Comparison of ENCODE assay signal across 9 mouse cellular contexts in genomic region chr2:93823519-93823918, GRCm38 (mm10). TPM values are rescaled to one million over a fixed set of nuclear protein-coding genes. Genes with fewer than 3 reads are reported as not detected.
A peak's percentile ranks its signal among the peaks of the same experiment; 100 is the strongest.
DNase-seq lines count a peak whose midpoint lies in the region; ATAC-seq and TF ChIP-seq lines count a peak whose summit lies in the region.
"Had no signal": no experiment of that assay in that cellular context is flagged by ENCODE, and none has a peak within 500 bp of the region (broad histone marks: within the 10 kb centered on the region; RNA-seq: fewer than 3 reads in every experiment).

No protein-coding gene starts in this region.

- H3K4me3 ChIP-seq in E14TG2a.4 (replicated peaks; ENCODE audit: low read length) = no peak overlapping the region
- no peak overlapping the region for H3K4me3 ChIP-seq in forebrain, embryonic 13.5 days
- no peak overlapping the region for H3K4me3 ChIP-seq in kidney, adult 2 months (ENCODE audit: insufficient read depth, low read depth, low read length)
- no peak overlapping the region for H3K4me3 ChIP-seq in liver, embryonic 11.5 days (ENCODE audit: low read depth, low read length)
- H3K4me3 ChIP-seq: heart, embryonic 15.5 days had no signal

- peak; percentile 59; the same call in 1 of the 2 replicates for ATAC-seq in forebrain, embryonic 13.5 days
- peak; percentile 51 for ATAC-seq in liver, embryonic 11.5 days (replicated peaks; ENCODE audit: low FRiP score)

- DNase-seq in 3134 (ENCODE audit: extremely low read depth, insufficient read length, low spot score) = peak; percentile 66
- peak; percentile 94 for DNase-seq in c-Kit-positive CD71-positive TER-119-negative erythroid progenitor cells, embryonic 14.5 days (ENCODE audit: low read depth)
- peak; percentile 90 for DNase-seq in kidney, adult 2 months
- DNase-seq in liver, embryonic 11.5 days (ENCODE audit: low spot score) = peak; percentile 46
- peak; percentile 9 for DNase-seq in ovary, postnatal 10 days (ENCODE audit: low spot score)
- DNase-seq in thymus, postnatal 36 days = peak; percentile 51

- H3K4me1 ChIP-seq in E14TG2a.4 (replicated peaks; ENCODE audit: low read depth, low read length) = peaks cover 31% of the 10 kb centered on the region
- peaks cover 14% of the 10 kb centered on the region for H3K4me1 ChIP-seq in forebrain, embryonic 13.5 days
- peaks cover 6% of the 10 kb centered on the region; the same call in 1 of the 2 replicates for H3K4me1 ChIP-seq in kidney, adult 2 months (ENCODE audit: control insufficient read depth, insufficient read depth, low read length)
- peaks cover 10% of the 10 kb centered on the region for H3K4me1 ChIP-seq in liver, embryonic 11.5 days (replicated peaks; ENCODE audit: control insufficient read depth, insufficient read depth, low read length)

- no peak for TF ChIP-seq POLR2A in kidney, adult 2 months (IDR thresholded peaks at IDR 0.05; ENCODE audit: low read depth, low read length)

- WGBS in forebrain, embryonic 13.5 days = 15% methylated on average over 8 of the region's 8 CpGs
- WGBS in kidney, adult 2 months = 16% methylated on average over 8 of the region's 8 CpGs
- whole genome bisulfite sequencing in liver, embryonic 11.5 days = 15% methylated on average over 8 of the region's 8 CpGs

- peaks cover 9% of the 10 kb centered on the region for H3K36me3 ChIP-seq in E14TG2a.4 (ENCODE audit: insufficient read depth, low read length)
- H3K36me3 ChIP-seq in forebrain, embryonic 13.5 days (ENCODE audit: poor library complexity, severe bottlenecking) = 0 out of 2 replicates have a peak, but pooled peaks cover 11% of the 10 kb centered on the region
- no peaks in the 10 kb centered on the region for H3K36me3 ChIP-seq in kidney, adult 2 months (ENCODE audit: control insufficient read depth, insufficient read depth, low read length)
- H3K36me3 ChIP-seq in liver, embryonic 11.5 days (ENCODE audit: control insufficient read depth, insufficient read depth, low read length) = no peaks in the 10 kb centered on the region
- H3K36me3 ChIP-seq: heart, embryonic 15.5 days had no signal

- peak; percentile 99 for TF ChIP-seq CTCF in E14TG2a.4 (conservative IDR thresholded peaks at IDR 0.05; ENCODE audit: low read length)
- TF ChIP-seq CTCF in kidney, adult 2 months (conservative IDR thresholded peaks at IDR 0.05; ENCODE audit: insufficient read depth, insufficient read length, low read depth, low read length) = peak; percentile 100

- no peaks in the 10 kb centered on the region for H3K9me3 ChIP-seq in E14TG2a.4 (ENCODE audit: low read length)
- H3K9me3 ChIP-seq in forebrain, embryonic 13.5 days (replicated peaks) = no peaks in the 10 kb centered on the region
- no peaks in the 10 kb centered on the region for H3K9me3 ChIP-seq in liver, embryonic 11.5 days (ENCODE audit: control insufficient read depth, low read length)
- H3K9me3 ChIP-seq: heart, embryonic 15.5 days had no signal

- no peak overlapping the region for H3K27ac ChIP-seq in forebrain, embryonic 13.5 days
- no peak overlapping the region for H3K27ac ChIP-seq in kidney, adult 2 months (ENCODE audit: insufficient read depth, low read depth, low read length)
- H3K27ac ChIP-seq in liver, embryonic 11.5 days (ENCODE audit: low read depth, low read length) = no peak overlapping the region
- H3K27ac ChIP-seq: heart, embryonic 15.5 days had no signal

- H3K27me3 ChIP-seq in E14TG2a.4 (ENCODE audit: insufficient read depth, low read length) = 0 out of 2 replicates have a peak, but pooled peaks cover 6% of the 10 kb centered on the region
- H3K27me3 ChIP-seq in forebrain, embryonic 13.5 days = no peaks in the 10 kb centered on the region
- no peaks in the 10 kb centered on the region for H3K27me3 ChIP-seq in kidney, adult 2 months (replicated peaks; ENCODE audit: control insufficient read depth, insufficient read depth, low read length)
- H3K27me3 ChIP-seq in liver, embryonic 11.5 days (replicated peaks; ENCODE audit: control insufficient read depth, insufficient read depth, low read length) = no peaks in the 10 kb centered on the region
- H3K27me3 ChIP-seq: heart, embryonic 15.5 days had no signal

- H3K9ac ChIP-seq in forebrain, embryonic 13.5 days = no peak overlapping the region
- no peak overlapping the region for H3K9ac ChIP-seq in liver, embryonic 11.5 days (ENCODE audit: low read depth, low read length)
- H3K9ac ChIP-seq: heart, embryonic 15.5 days had no signal

- H3K4me2 ChIP-seq in forebrain, embryonic 13.5 days = no peak overlapping the region
- no peak overlapping the region for H3K4me2 ChIP-seq in liver, embryonic 11.5 days
- H3K4me2 ChIP-seq: heart, embryonic 15.5 days had no signal

RNA-seq across cellular contexts. Expression of gene Ext2, which starts 1.2 kb away (rescaled TPM):
- polyA plus RNA-seq in forebrain, embryonic 13.5 days (2015; fragmentation: Nextera tagmentation; extraction: Ambion mirVana) = 50.6 and 57.6 TPM in 2 replicates
- polyA plus RNA-seq in kidney, adult 2 months (2012; rRNA removed) = 46.5 and 50.7 TPM in 2 replicates
- 68.0 and 72.0 TPM in 2 replicates for polyA plus RNA-seq in liver, embryonic 11.5 days (2014; fragmentation: Nextera tagmentation; extraction: Ambion mirVana)

RNA-seq across cellular contexts. Expression of gene Accs, which starts 26.2 kb away (rescaled TPM):
- 8.1 and 10.1 TPM in 2 replicates for polyA plus RNA-seq in forebrain, embryonic 13.5 days (2015; fragmentation: Nextera tagmentation; extraction: Ambion mirVana)
- polyA plus RNA-seq in kidney, adult 2 months (2012; rRNA removed) = 14.8 and 16.3 TPM in 2 replicates
- polyA plus RNA-seq in liver, embryonic 11.5 days (2014; fragmentation: Nextera tagmentation; extraction: Ambion mirVana) = 3.3 and 4.8 TPM in 2 replicates

RNA-seq across cellular contexts. Expression of gene Accsl, which starts 45.4 kb away (rescaled TPM):
- 0.28 and 0.98 TPM in 2 replicates for polyA plus RNA-seq in forebrain, embryonic 13.5 days (2015; fragmentation: Nextera tagmentation; extraction: Ambion mirVana)
- polyA plus RNA-seq in kidney, adult 2 months (2012; rRNA removed) = 0.16 and 0.17 TPM in 2 replicates
- polyA plus RNA-seq in liver, embryonic 11.5 days (2014; fragmentation: Nextera tagmentation; extraction: Ambion mirVana) = not detected in 2 replicates
- polyA plus RNA-seq: heart, embryonic 15.5 days had no signal

Comparison
In these comparisons a context has a peak if more than half of its experiments do, and no peak if none do; other contexts are left out.
1. DNase-seq: peak in every context shown above with its lines; median percentile 94 in c-Kit-positive CD71-positive TER-119-negative erythroid progenitor cells, embryonic 14.5 days; 90 in kidney, adult 2 months; 66 in 3134; 51 in thymus, postnatal 36 days; 46 in liver, embryonic 11.5 days; 9 in ovary, postnatal 10 days.